Mouse (Mus musculus): ENCODE data around the gene Pdgfc. TPM values are rescaled to one million over a fixed set of nuclear protein-coding genes. Genes with fewer than 3 reads are reported as not detected.

Pdgfc gene
- polyA plus RNA-seq, 1 experiment from 2014 or later = 27.7 TPM

DNA sequence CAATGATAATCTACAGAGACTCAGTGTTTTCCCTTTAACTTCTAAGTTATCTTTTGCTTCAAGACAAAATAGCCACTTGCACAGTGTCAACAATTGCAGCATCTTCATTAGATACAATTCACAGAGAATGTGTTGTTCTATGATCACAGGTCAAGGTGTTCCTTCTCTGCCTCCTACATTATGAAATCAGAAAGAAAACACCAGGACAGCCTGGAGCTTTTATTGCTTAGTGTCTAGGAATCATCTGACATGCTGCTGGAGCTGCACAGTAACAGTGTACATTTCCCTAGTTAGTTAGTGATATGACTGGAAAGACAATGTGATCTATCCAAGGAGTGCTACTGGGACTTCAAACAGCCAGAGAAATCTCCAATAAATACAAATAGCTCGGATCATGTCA is 118.2 kb downstream of the Pdgfc start:
- no peaks in the 10 kb centered on the region for H3K4me1 ChIP-seq (ENCODE audit: control insufficient read depth, insufficient read depth, low read length)
- H3K9me3 ChIP-seq (ENCODE audit: control insufficient read depth, low read length) = no peaks in the 10 kb centered on the region
- DNase-seq (ENCODE audit: low spot score) = no peak
- H3K36me3 ChIP-seq (ENCODE audit: control insufficient read depth, insufficient read depth, low read length) = no peaks in the 10 kb centered on the region
- 59% methylated on average over 1 of the region's 1 CpGs for WGBS
- no peak overlapping the region for H3K27ac ChIP-seq (replicated peaks; ENCODE audit: low read depth, low read length)
- no peak for ATAC-seq (ENCODE audit: low read depth)
- H3K9ac ChIP-seq (ENCODE audit: low read depth, low read length) = no peak overlapping the region
- H3K27me3 ChIP-seq (replicated peaks; ENCODE audit: control insufficient read depth, insufficient read depth, low read length) = no peaks in the 10 kb centered on the region
- H3K4me3 ChIP-seq (ENCODE audit: low read depth, low read length) = no peak overlapping the region
- no peak overlapping the region for H3K4me2 ChIP-seq (ENCODE audit: low read depth, low read length)

DNA sequence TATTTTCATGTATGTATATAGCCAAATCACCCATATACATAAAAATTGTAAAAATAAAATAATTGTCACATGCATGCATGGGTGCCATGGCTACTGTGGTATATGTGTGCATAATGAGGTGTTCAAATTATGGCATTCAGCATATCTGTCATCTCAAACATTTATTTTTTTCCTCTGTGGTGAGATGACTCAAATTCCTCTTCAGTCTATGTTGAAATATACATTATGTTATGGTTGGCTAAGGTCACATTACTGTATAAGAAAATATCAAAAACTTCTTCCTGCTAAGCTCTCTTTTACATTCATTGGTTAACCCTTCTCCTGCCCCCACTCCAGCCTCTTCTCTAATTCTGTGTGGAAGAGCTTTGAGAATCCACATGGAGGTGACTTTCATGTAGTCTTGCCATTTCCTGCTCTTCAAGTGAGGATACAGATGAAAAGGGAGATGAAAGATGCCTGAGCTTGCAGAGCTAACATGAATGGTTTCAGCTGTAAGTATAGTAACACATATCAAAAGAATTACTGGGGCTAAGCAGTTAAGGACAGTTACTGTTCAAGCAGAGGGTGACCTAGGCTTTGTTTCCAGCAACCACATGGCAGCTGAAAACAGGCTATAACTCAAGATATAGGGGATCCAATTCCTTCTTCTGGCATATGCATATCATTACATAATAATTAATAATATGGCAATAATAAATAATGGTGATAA is 124.4 kb downstream of the Pdgfc start:
- no peak for DNase-seq (ENCODE audit: low spot score)
- H3K4me2 ChIP-seq (ENCODE audit: low read depth, low read length) = no peak overlapping the region
- no peak overlapping the region for H3K9ac ChIP-seq (ENCODE audit: low read depth, low read length)
- no peak for ATAC-seq (ENCODE audit: low read depth)
- no peaks in the 10 kb centered on the region for H3K9me3 ChIP-seq (ENCODE audit: control insufficient read depth, low read length)
- no peaks in the 10 kb centered on the region for H3K36me3 ChIP-seq (ENCODE audit: control insufficient read depth, insufficient read depth, low read length)
- no peak overlapping the region for H3K4me3 ChIP-seq (ENCODE audit: low read depth, low read length)
- H3K27ac ChIP-seq (replicated peaks; ENCODE audit: low read depth, low read length) = no peak overlapping the region
- H3K27me3 ChIP-seq (replicated peaks; ENCODE audit: control insufficient read depth, insufficient read depth, low read length) = no peaks in the 10 kb centered on the region
- H3K4me1 ChIP-seq (ENCODE audit: control insufficient read depth, insufficient read depth, low read length) = no peaks in the 10 kb centered on the region

DNA sequence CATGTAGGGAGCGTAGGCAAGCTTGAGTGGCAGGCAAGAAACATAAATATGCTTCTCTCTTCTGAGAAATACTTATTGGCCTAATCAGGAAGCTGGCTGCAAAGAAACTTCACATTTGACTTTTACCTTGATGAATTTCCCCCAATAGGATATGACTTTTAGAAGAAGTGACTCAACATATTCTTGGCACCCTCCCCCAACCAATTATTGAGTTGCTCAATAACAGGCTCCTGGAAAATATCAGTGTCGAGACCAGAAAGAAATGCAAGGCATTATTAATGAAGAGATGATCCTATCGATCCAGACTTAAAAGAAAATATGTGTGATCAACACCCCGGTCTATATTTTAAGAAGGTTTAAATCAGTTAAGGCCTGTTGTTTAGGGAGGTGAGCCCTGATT is 125.9 kb downstream of the Pdgfc start:
- H3K4me2 ChIP-seq (ENCODE audit: low read depth, low read length) = no peak overlapping the region
- DNase-seq (ENCODE audit: low spot score) (no peak), ATAC-seq (ENCODE audit: low read depth) (no peak)
- no peak overlapping the region for H3K27ac ChIP-seq (replicated peaks; ENCODE audit: low read depth, low read length)
- no peaks in the 10 kb centered on the region for H3K36me3 ChIP-seq (ENCODE audit: control insufficient read depth, insufficient read depth, low read length)
- no peaks in the 10 kb centered on the region for H3K4me1 ChIP-seq (ENCODE audit: control insufficient read depth, insufficient read depth, low read length)
- H3K27me3 ChIP-seq (replicated peaks; ENCODE audit: control insufficient read depth, insufficient read depth, low read length) = no peaks in the 10 kb centered on the region
- WGBS = 88% methylated on average over 4 of the region's 4 CpGs
- H3K4me3 ChIP-seq (ENCODE audit: low read depth, low read length) = no peak overlapping the region
- H3K9ac ChIP-seq (ENCODE audit: low read depth, low read length) = no peak overlapping the region
- H3K9me3 ChIP-seq (ENCODE audit: control insufficient read depth, low read length) = no peaks in the 10 kb centered on the region

DNA sequence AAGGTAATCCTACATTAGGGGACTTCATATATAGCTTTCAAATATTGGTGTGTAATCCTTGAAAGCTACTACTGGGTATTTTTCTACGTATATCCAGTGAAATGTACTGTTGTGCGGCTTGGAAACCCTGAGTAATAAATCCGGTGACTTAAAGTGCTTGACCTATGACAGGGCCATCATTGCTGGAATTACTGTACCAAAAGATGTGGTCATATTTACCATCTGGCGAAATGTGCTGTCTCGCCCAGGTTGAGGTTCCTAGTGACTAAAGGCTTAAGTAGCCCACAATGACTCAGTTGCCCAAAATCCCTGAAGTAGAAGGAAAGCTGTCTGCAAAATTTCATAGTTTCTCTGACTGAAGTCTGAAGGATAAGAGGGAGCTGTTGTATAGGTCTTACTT is 127.9 kb downstream of the Pdgfc start:
- no peak for ATAC-seq (ENCODE audit: low read depth)
- H3K4me2 ChIP-seq (ENCODE audit: low read depth, low read length) = no peak overlapping the region
- WGBS = 90% methylated on average over 5 of the region's 5 CpGs

DNA sequence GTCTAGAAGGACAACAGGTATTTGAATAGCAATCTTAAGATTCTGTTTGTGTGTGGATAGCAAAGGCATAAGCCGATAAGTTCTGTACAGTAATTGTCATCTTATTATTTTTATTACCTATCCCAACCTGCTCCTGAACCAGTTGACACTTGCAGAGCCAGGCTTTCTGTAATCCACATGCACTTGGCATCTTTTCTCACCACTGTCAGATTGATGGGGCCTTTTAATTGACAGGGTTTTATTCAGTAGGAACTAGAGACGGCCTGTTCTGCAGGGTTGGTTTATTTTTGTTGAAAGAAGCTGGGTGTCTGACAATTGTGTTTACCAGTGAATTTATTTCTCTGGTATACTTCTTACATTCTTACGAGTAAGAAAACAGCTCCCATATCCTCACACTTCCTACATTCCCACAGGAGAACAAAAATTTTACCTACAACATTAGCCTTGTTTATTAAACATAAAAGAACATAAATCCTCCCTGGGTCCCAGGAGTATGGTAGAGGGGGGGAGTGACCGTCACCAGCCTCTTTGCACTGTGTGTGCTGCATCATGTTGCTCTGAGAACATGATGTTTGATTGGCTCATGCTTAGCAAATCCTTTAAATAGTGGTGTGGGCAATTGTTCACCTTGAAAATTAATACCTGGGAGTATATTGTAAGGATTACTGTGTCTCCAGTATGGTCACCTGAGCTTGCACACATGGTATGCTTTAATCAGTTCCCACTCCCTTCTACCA is 134.0 kb downstream of the Pdgfc start:
- WGBS = 51% methylated on average over 4 of the region's 4 CpGs
- H3K9me3 ChIP-seq (ENCODE audit: control insufficient read depth, low read length) = no peaks in the 10 kb centered on the region
- H3K4me1 ChIP-seq (ENCODE audit: control insufficient read depth, insufficient read depth, low read length) = no peaks in the 10 kb centered on the region
- H3K9ac ChIP-seq (ENCODE audit: low read depth, low read length) = no peak overlapping the region
- ATAC-seq (ENCODE audit: low read depth) (peak; percentile 96), DNase-seq (ENCODE audit: low spot score) (peak; percentile 71)
- no peaks in the 10 kb centered on the region for H3K36me3 ChIP-seq (ENCODE audit: control insufficient read depth, insufficient read depth, low read length)
- no peak overlapping the region for H3K4me3 ChIP-seq (ENCODE audit: low read depth, low read length)
- H3K27me3 ChIP-seq (replicated peaks; ENCODE audit: control insufficient read depth, insufficient read depth, low read length) = no peaks in the 10 kb centered on the region
- H3K27ac ChIP-seq (replicated peaks; ENCODE audit: low read depth, low read length) = no peak overlapping the region
- no peak overlapping the region for H3K4me2 ChIP-seq (ENCODE audit: low read depth, low read length)

More for the DNA sequence above, 127.9 kb downstream of the Pdgfc start:
- Histone ChIP-seq H3K9ac (ENCODE audit: low read depth, low read length) (no peak overlapping the region), H3K9me3 (ENCODE audit: control insufficient read depth, low read length) (no peaks in the 10 kb centered on the region), H3K4me1 (ENCODE audit: control insufficient read depth, insufficient read depth, low read length) (no peaks in the 10 kb centered on the region), H3K27me3 (replicated peaks; ENCODE audit: control insufficient read depth, insufficient read depth, low read length) (no peaks in the 10 kb centered on the region), H3K4me3 (ENCODE audit: low read depth, low read length) (no peak overlapping the region), H3K36me3 (ENCODE audit: control insufficient read depth, insufficient read depth, low read length) (no peaks in the 10 kb centered on the region), H3K27ac (replicated peaks; ENCODE audit: low read depth, low read length) (no peak overlapping the region)
- DNase-seq (ENCODE audit: low spot score) = no peak

DNA sequence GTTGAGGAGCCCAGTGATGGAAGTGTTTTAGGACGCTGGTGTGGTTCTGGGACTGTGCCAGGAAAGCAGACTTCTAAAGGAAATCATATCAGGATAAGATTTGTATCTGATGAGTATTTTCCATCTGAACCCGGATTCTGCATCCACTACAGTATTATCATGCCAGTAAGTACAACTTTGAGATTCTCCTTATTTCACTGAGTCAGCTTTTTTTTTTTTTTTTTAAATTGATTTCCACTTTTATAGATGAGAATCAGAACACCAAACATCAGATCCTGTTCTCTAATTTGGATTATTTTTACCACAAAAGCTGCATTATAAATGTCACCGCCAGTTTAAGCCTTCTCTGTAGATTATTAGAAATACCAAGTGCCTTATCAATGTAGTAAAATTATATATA is 138.6 kb downstream of the Pdgfc start:
- H3K27me3 ChIP-seq (replicated peaks; ENCODE audit: control insufficient read depth, insufficient read depth, low read length) = no peaks in the 10 kb centered on the region
- no peaks in the 10 kb centered on the region for H3K9me3 ChIP-seq (ENCODE audit: control insufficient read depth, low read length)
- H3K9ac ChIP-seq (ENCODE audit: low read depth, low read length) = no peak overlapping the region
- H3K4me3 ChIP-seq (ENCODE audit: low read depth, low read length) = no peak overlapping the region
- ATAC-seq (ENCODE audit: low read depth) (no peak), DNase-seq (ENCODE audit: low spot score) (no peak)
- 0 out of 2 replicates have a peak, but pooled peaks cover 7% of the 10 kb centered on the region for H3K36me3 ChIP-seq (ENCODE audit: control insufficient read depth, insufficient read depth, low read length)
- no peak overlapping the region for H3K4me2 ChIP-seq (ENCODE audit: low read depth, low read length)
- WGBS = 81% methylated on average over 3 of the region's 3 CpGs
- no peak overlapping the region for H3K27ac ChIP-seq (replicated peaks; ENCODE audit: low read depth, low read length)
- H3K4me1 ChIP-seq (ENCODE audit: control insufficient read depth, insufficient read depth, low read length) = no peaks in the 10 kb centered on the region

DNA sequence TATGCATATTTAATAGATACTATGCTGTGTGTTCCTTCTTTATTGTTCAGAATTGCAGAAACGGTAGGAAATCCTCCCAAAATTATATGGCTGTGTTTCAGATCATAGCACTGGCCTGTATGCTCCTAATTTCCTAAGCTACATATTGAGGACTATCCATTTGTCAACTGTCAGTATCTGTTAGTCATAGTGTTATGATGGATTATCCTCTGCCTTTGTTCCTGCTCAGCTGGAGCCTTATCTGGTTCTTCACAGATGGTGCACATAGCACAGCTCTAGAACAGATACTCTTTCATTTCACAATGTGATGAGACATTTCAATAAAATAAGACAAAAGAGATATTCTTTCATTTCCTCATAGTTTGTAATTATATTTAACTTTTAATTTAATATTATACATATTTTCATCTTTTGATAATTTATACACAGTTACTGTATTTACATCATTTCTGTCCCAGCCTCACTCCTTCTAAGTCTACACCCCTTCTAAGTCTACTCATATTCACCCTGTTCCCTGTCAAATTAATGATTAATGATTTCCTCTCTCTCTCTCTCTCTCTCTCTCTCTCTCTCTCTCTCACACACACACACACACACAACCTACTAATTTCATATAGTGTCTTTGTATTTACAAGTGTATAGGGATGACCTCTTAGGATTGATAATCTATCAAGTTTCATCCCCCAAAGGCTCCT is 145.2 kb downstream of the Pdgfc start:
- 71% methylated on average over 1 of the region's 1 CpGs for WGBS
- H3K27me3 ChIP-seq (replicated peaks; ENCODE audit: control insufficient read depth, insufficient read depth, low read length) = no peaks in the 10 kb centered on the region
- no peak overlapping the region for H3K9ac ChIP-seq (ENCODE audit: low read depth, low read length)
- no peak overlapping the region for H3K4me3 ChIP-seq (ENCODE audit: low read depth, low read length)
- H3K27ac ChIP-seq (replicated peaks; ENCODE audit: low read depth, low read length) = no peak overlapping the region
- H3K36me3 ChIP-seq (ENCODE audit: control insufficient read depth, insufficient read depth, low read length) = 0 out of 2 replicates have a peak, but pooled peaks cover 5% of the 10 kb centered on the region
- H3K9me3 ChIP-seq (ENCODE audit: control insufficient read depth, low read length) = no peaks in the 10 kb centered on the region
- DNase-seq (ENCODE audit: low spot score) (no peak), ATAC-seq (ENCODE audit: low read depth) (no peak)
- no peaks in the 10 kb centered on the region for H3K4me1 ChIP-seq (ENCODE audit: control insufficient read depth, insufficient read depth, low read length)
- H3K4me2 ChIP-seq (ENCODE audit: low read depth, low read length) = no peak overlapping the region

DNA sequence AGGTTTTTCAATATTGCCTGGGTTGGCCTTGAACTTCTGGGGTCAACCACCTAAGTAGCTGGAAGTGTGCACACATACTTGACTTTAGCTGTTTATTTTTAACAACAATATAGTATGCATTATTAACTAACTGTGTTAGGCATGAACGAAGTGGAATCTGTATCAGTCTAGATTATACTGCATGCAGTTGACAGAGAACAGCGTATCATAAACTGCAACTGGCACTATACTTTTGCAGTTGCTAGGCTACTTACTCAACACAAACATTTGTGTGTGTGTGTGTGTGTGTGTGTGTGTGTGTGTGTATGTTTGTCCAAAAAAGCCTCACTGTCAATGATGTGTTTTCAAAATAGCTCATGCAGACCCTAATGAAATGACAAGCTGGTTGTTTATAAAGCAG is 160.7 kb downstream of the Pdgfc start:
- Histone ChIP-seq H3K27me3 (replicated peaks; ENCODE audit: control insufficient read depth, insufficient read depth, low read length) (no peaks in the 10 kb centered on the region), H3K4me1 (ENCODE audit: control insufficient read depth, insufficient read depth, low read length) (no peaks in the 10 kb centered on the region), H3K27ac (replicated peaks; ENCODE audit: low read depth, low read length) (no peak overlapping the region), H3K9me3 (ENCODE audit: control insufficient read depth, low read length) (no peaks in the 10 kb centered on the region), H3K9ac (ENCODE audit: low read depth, low read length) (no peak overlapping the region), H3K36me3 (ENCODE audit: control insufficient read depth, insufficient read depth, low read length) (0 out of 2 replicates have a peak, but pooled peaks cover 3% of the 10 kb centered on the region), H3K4me2 (ENCODE audit: low read depth, low read length) (no peak overlapping the region), H3K4me3 (ENCODE audit: low read depth, low read length) (no peak overlapping the region)
- DNase-seq (ENCODE audit: low spot score) (no peak), ATAC-seq (ENCODE audit: low read depth) (no peak)
- WGBS = 77% methylated on average over 2 of the region's 2 CpGs
